Mouse (Mus musculus): ENCODE results near the gene Spdl1. TPM values are rescaled to one million over a fixed set of nuclear protein-coding genes. Genes with fewer than 3 reads are reported as not detected.

Spdl1 gene
- polyA plus RNA-seq, 1 experiment from 2014 or later: 3.9 TPM

DNA sequence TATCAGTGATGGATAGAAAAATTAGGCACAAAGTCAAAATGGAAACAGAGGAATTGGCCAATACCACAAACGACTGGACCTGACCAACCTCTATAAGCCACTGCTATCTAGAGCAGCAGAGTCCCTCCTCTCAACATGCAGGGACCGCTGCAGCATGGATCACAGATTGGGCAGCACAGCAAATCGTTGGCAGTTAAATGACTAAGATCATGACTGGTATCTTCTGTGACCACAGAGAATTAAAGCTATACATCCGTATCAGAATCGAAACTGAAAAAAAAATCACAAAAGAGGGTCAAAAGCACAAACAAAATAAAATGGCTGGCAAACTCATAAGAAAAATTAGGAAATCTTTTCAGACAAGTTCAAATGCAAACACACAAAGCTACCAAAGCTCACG lies 71.3 kb downstream of the Spdl1 start:
- WGBS: 83% methylated on average over 6 of the region's 6 CpGs
- no peak for ATAC-seq

DNA sequence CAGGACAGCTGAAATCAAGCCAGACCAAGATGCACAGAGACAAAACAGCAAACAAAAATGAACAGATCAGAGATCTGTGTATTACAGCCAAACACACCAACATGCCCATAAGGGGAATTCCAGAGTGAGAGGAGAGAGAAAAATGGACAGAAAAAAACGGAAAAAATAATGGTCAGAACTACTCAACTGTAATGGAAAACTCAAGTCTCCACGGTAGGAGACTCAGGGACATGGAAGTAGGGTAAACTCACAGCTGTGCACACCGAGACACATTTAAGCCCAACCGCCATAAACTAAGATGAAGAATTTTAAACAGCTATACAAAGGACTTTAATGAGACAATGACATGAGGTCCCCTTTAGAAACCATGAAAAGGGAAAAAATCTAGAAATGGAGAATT lies 73.9 kb downstream of the Spdl1 start:
- no peaks in the 10 kb centered on the region for H3K27me3 ChIP-seq (replicated peaks; ENCODE audit: control insufficient read depth, insufficient read depth, low read length)
- H3K36me3 ChIP-seq (ENCODE audit: control insufficient read depth, insufficient read depth): no peaks in the 10 kb centered on the region
- ATAC-seq: no peak
- no peak overlapping the region for H3K27ac ChIP-seq (ENCODE audit: low read depth, low read length)
- H3K9me3 ChIP-seq (ENCODE audit: control insufficient read depth): no peaks in the 10 kb centered on the region
- H3K4me2 ChIP-seq (replicated peaks; ENCODE audit: low read depth): no peak overlapping the region
- H3K4me1 ChIP-seq (replicated peaks; ENCODE audit: control insufficient read depth, insufficient read depth, low read length): no peaks in the 10 kb centered on the region
- 71% methylated on average over 4 of the region's 4 CpGs for WGBS
- no peak overlapping the region for H3K9ac ChIP-seq (ENCODE audit: low read depth, low read length)
- H3K4me3 ChIP-seq (ENCODE audit: low read depth, low read length): no peak overlapping the region
- TF ChIP-seq CTCF (IDR thresholded peaks at IDR 0.05; ENCODE audit: low read depth): no peak

More for the DNA sequence above, 71.3 kb downstream of the Spdl1 start:
- H3K9me3 ChIP-seq (ENCODE audit: control insufficient read depth): no peaks in the 10 kb centered on the region
- H3K4me2 ChIP-seq (replicated peaks; ENCODE audit: low read depth): no peak overlapping the region
- TF ChIP-seq CTCF (IDR thresholded peaks at IDR 0.05; ENCODE audit: low read depth): no peak
- H3K27ac ChIP-seq (ENCODE audit: low read depth, low read length): no peak overlapping the region
- no peak overlapping the region for H3K4me3 ChIP-seq (ENCODE audit: low read depth, low read length)
- H3K27me3 ChIP-seq (replicated peaks; ENCODE audit: control insufficient read depth, insufficient read depth, low read length): no peaks in the 10 kb centered on the region
- no peak overlapping the region for H3K9ac ChIP-seq (ENCODE audit: low read depth, low read length)
- no peaks in the 10 kb centered on the region for H3K36me3 ChIP-seq (ENCODE audit: control insufficient read depth, insufficient read depth)
- H3K4me1 ChIP-seq (replicated peaks; ENCODE audit: control insufficient read depth, insufficient read depth, low read length): no peaks in the 10 kb centered on the region

Other genes starting within 250 kb of the Spdl1 start
- gene Dock2, start 49.7 kb downstream of the Spdl1 start, polyA plus RNA-seq (2015; fragmentation: Nextera tagmentation; extraction: Ambion mirVana): 0.48 and 0.60 TPM in 2 replicates